8 mouse cellular contexts compared by ENCODE assay signal in the genomic region with DNA sequence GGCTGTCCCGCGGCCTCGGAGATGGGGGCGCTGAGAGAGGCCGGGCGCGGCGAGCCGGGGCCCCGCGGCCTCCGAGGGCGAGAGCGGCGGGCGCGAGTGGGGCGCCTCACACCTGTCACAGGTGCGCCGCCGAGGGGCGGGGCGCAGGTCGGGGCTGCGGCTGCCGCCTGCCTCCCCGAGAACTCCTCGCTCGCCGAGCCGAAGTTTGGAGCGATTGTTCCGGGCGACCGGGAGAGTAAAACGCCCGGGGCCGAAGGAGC. TPM values are rescaled to one million over a fixed set of nuclear protein-coding genes. Genes with fewer than 3 reads are reported as not detected.
DNase-seq lines count a peak whose midpoint lies in the region; ATAC-seq and TF ChIP-seq lines count a peak whose summit lies in the region.

No protein-coding gene starts in this region.

- no peak for TF ChIP-seq CTCF in cortical plate, adult 2 months (IDR thresholded peaks at IDR 0.05; ENCODE audit: extremely low read depth, insufficient read depth, low read length)
- TF ChIP-seq CTCF in hindbrain, postnatal 0 days (IDR thresholded peaks at IDR 0.05; ENCODE audit: low read depth): no peak

- peak overlapping the region; percentile 94 for H3K9ac ChIP-seq in kidney, embryonic 15.5 days
- peak overlapping the region; percentile 88 for H3K9ac ChIP-seq in hindbrain, postnatal 0 days (replicated peaks; ENCODE audit: low read length)
- H3K9ac ChIP-seq in midbrain, embryonic 12.5 days (replicated peaks): peak overlapping the region; percentile 84

- no peaks in the 10 kb centered on the region for H3K36me3 ChIP-seq in kidney, embryonic 15.5 days
- no peaks in the 10 kb centered on the region for H3K36me3 ChIP-seq in hindbrain, postnatal 0 days (ENCODE audit: insufficient read depth, low read length)
- H3K36me3 ChIP-seq in midbrain, embryonic 12.5 days: no peaks in the 10 kb centered on the region

- peak overlapping the region; percentile 96 for H3K27ac ChIP-seq in kidney, embryonic 15.5 days
- H3K27ac ChIP-seq in cortical plate, adult 2 months (ENCODE audit: insufficient read depth, low read length): peak overlapping the region; percentile 78; the same call in 1 of the 2 replicates
- peak overlapping the region; percentile 85 for H3K27ac ChIP-seq in hindbrain, postnatal 0 days
- peak overlapping the region; percentile 79 for H3K27ac ChIP-seq in midbrain, embryonic 12.5 days (replicated peaks)

- no peaks in the 10 kb centered on the region for H3K27me3 ChIP-seq in kidney, embryonic 15.5 days
- H3K27me3 ChIP-seq in hindbrain, postnatal 0 days (ENCODE audit: insufficient read depth, low read length): no peaks in the 10 kb centered on the region
- 0 out of 2 replicates have a peak, but pooled peaks cover 2% of the 10 kb centered on the region for H3K27me3 ChIP-seq in midbrain, embryonic 12.5 days

- ATAC-seq in kidney, embryonic 15.5 days (replicated peaks; ENCODE audit: low FRiP score): no peak; the same call in 1 of the 2 replicates
- ATAC-seq in hindbrain, postnatal 0 days: peak; percentile 63
- no peak for ATAC-seq in midbrain, embryonic 12.5 days (ENCODE audit: low FRiP score, low read depth)

- WGBS in kidney, embryonic 15.5 days: 0% methylated on average over 19 of the region's 38 CpGs
- WGBS in hindbrain, postnatal 0 days: 1% methylated on average over 25 of the region's 38 CpGs
- 0% methylated on average over 9 of the region's 38 CpGs for WGBS in midbrain, embryonic 12.5 days

- no peak for DNase-seq in kidney, postnatal 14 days
- DNase-seq in hindbrain, postnatal 0 days (ENCODE audit: low spot score): no peak
- no peak for DNase-seq in cerebellum, postnatal 14 days
- no peak for DNase-seq in adrenal gland, adult (ENCODE audit: inconsistent age in 2 of 2, low spot score in 1 of 2)
- DNase-seq in testis, postnatal 14 days (ENCODE audit: low spot score): no peak

- peak overlapping the region; percentile 97 for H3K4me3 ChIP-seq in kidney, embryonic 15.5 days (replicated peaks)
- H3K4me3 ChIP-seq in cortical plate, adult 2 months (ENCODE audit: insufficient read depth, low read length): peak overlapping the region; percentile 59
- peak overlapping the region; percentile 94 for H3K4me3 ChIP-seq in hindbrain, postnatal 0 days (ENCODE audit: low read length)
- peak overlapping the region; percentile 74 for H3K4me3 ChIP-seq in midbrain, embryonic 12.5 days

- peak overlapping the region; percentile 72 for H3K4me2 ChIP-seq in kidney, embryonic 15.5 days
- peak overlapping the region; percentile 85 for H3K4me2 ChIP-seq in hindbrain, postnatal 0 days (ENCODE audit: low read depth, low read length)
- H3K4me2 ChIP-seq in midbrain, embryonic 12.5 days (replicated peaks): peak overlapping the region; percentile 83

- TF ChIP-seq POLR2A in cortical plate, adult 2 months (IDR thresholded peaks at IDR 0.05; ENCODE audit: extremely low read depth, insufficient read depth, low read length): no peak

- peaks cover 54% of the 10 kb centered on the region for H3K4me1 ChIP-seq in kidney, embryonic 15.5 days
- no peaks in the 10 kb centered on the region for H3K4me1 ChIP-seq in cortical plate, adult 2 months (ENCODE audit: control insufficient read depth, insufficient read depth, low read length)
- 0 out of 2 replicates have a peak, but pooled peaks cover 5% of the 10 kb centered on the region for H3K4me1 ChIP-seq in hindbrain, postnatal 0 days (ENCODE audit: insufficient read depth, low read length)
- H3K4me1 ChIP-seq in midbrain, embryonic 12.5 days: peaks cover 13% of the 10 kb centered on the region

- no peaks in the 10 kb centered on the region for H3K9me3 ChIP-seq in kidney, embryonic 15.5 days (replicated peaks)
- no peaks in the 10 kb centered on the region for H3K9me3 ChIP-seq in hindbrain, postnatal 0 days (ENCODE audit: low read length)
- H3K9me3 ChIP-seq in midbrain, embryonic 12.5 days: no peaks in the 10 kb centered on the region

RNA-seq across cellular contexts. Expression of a gene that starts 0.5 kb away (rescaled TPM):
- 13.1 and 14.5 TPM in 2 replicates for polyA plus RNA-seq in kidney, embryonic 15.5 days (2015; fragmentation: Nextera tagmentation; extraction: Ambion mirVana)
- 10.1 and 11.0 TPM in 2 replicates for polyA plus RNA-seq in cortical plate, adult 2 months (2012; rRNA removed)
- 26.7 and 27.9 TPM in 2 replicates for total RNA-seq in hindbrain, postnatal 0 days (2014; rRNA removed)
- 9.5 and 12.5 TPM in 2 replicates for polyA plus RNA-seq in hindbrain, postnatal 0 days (2015; fragmentation: Nextera tagmentation; extraction: Ambion mirVana)
- polyA plus RNA-seq in midbrain, embryonic 12.5 days (2016; fragmentation: Nextera tagmentation; extraction: Ambion mirVana): 15.7 and 15.9 TPM in 2 replicates
